Mouse (Mus musculus): ENCODE data around the gene Diablo. TPM values are rescaled to one million over a fixed set of nuclear protein-coding genes. Genes with fewer than 3 reads are reported as not detected.

Gene Diablo
- polyA plus RNA-seq, 1 experiment from 2014 or later, result 105 TPM

- Histone ChIP-seq H3K27me3 (ENCODE audit: control insufficient read depth, insufficient read depth, low read length) (no peaks in the 10 kb centered on the region; the same call in 1 of the 2 replicates), H3K9ac (ENCODE audit: low read length) (no peak overlapping the region), H3K4me3 (ENCODE audit: low read length) (no peak overlapping the region), H3K4me1 (ENCODE audit: control insufficient read depth, insufficient read depth, low read length) (peaks cover 5% of the 10 kb centered on the region; the same call in 1 of the 2 replicates), H3K9me3 (replicated peaks; ENCODE audit: control insufficient read depth, low read length) (no peaks in the 10 kb centered on the region), H3K36me3 (ENCODE audit: control insufficient read depth, insufficient read depth) (no peaks in the 10 kb centered on the region), H3K27ac (ENCODE audit: low read length) (no peak overlapping the region), H3K4me2 (ENCODE audit: low read depth, low read length) (no peak overlapping the region)
- WGBS, result 72% methylated on average over 11 of the region's 11 CpGs
- no peak for ATAC-seq (replicated peaks; ENCODE audit: extremely low read depth, insufficient read depth, low FRiP score)
These were observed 36.1 kb downstream of the Diablo start for GRCm38 (mm10) chr5:123487659-123488395.

- ATAC-seq (replicated peaks; ENCODE audit: extremely low read depth, insufficient read depth, low FRiP score), result no peak
- Histone ChIP-seq H3K27ac (ENCODE audit: low read length) (no peak overlapping the region), H3K27me3 (ENCODE audit: control insufficient read depth, insufficient read depth, low read length) (no peaks in the 10 kb centered on the region), H3K9ac (ENCODE audit: low read length) (no peak overlapping the region), H3K4me3 (ENCODE audit: low read length) (no peak overlapping the region), H3K4me1 (ENCODE audit: control insufficient read depth, insufficient read depth, low read length) (peaks cover 7% of the 10 kb centered on the region; the same call in 1 of the 2 replicates), H3K4me2 (ENCODE audit: low read depth, low read length) (no peak overlapping the region), H3K36me3 (ENCODE audit: control insufficient read depth, insufficient read depth) (no peaks in the 10 kb centered on the region), H3K9me3 (replicated peaks; ENCODE audit: control insufficient read depth, low read length) (no peaks in the 10 kb centered on the region)
- 82% methylated on average over 5 of the region's 5 CpGs for WGBS
These were observed 50.2 kb downstream of the Diablo start for GRCm38 (mm10) chr5:123473817-123474216.

DNA sequence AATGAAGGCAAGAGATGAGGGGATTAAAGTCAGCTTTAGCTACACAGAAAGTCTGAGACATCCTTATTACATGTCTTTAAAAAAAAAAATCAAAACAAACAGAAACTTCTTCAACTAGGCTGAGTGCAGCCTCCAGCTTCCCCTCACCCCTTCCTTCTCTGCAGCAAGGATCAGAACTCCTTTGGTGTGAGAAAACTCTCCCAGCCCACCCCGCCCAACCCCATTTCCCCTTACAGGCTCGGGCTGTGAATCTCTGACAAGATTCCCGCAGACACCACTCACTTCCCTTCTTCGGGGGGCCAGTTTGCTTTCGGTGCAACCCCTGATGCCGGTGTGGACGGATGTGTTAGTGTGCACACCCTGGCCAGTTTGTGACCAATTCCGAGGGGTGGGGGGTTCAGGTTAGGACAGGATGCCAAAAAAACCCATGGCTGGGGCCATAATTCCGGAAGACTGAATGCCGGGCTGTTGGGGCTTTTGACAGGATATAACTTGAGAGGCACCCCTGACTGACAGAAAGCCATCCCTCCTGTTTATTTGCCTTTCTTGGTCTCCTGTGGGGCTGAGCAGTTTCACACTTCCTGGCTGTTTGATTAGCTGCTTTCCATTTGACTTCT is 53.1 kb downstream of the Diablo start:
- 10% methylated on average over 10 of the region's 10 CpGs for WGBS
- no peaks in the 10 kb centered on the region for H3K27me3 ChIP-seq (ENCODE audit: control insufficient read depth, insufficient read depth, low read length)
- H3K4me2 ChIP-seq (ENCODE audit: low read depth, low read length), result peak overlapping the region; percentile 56
- peak overlapping the region; percentile 46; the same call in 1 of the 2 replicates for H3K9ac ChIP-seq (ENCODE audit: low read length)
- H3K9me3 ChIP-seq (replicated peaks; ENCODE audit: control insufficient read depth, low read length), result no peaks in the 10 kb centered on the region
- no peaks in the 10 kb centered on the region for H3K36me3 ChIP-seq (ENCODE audit: control insufficient read depth, insufficient read depth)
- H3K4me1 ChIP-seq (ENCODE audit: control insufficient read depth, insufficient read depth, low read length), result peaks cover 7% of the 10 kb centered on the region; the same call in 1 of the 2 replicates
- H3K27ac ChIP-seq (ENCODE audit: low read length), result 0 out of 2 replicates have a peak overlapping the region, but pooled peaks have one; percentile 29
- ATAC-seq (replicated peaks; ENCODE audit: extremely low read depth, insufficient read depth, low FRiP score), result no peak
- peak overlapping the region; percentile 40 for H3K4me3 ChIP-seq (ENCODE audit: low read length)

DNA sequence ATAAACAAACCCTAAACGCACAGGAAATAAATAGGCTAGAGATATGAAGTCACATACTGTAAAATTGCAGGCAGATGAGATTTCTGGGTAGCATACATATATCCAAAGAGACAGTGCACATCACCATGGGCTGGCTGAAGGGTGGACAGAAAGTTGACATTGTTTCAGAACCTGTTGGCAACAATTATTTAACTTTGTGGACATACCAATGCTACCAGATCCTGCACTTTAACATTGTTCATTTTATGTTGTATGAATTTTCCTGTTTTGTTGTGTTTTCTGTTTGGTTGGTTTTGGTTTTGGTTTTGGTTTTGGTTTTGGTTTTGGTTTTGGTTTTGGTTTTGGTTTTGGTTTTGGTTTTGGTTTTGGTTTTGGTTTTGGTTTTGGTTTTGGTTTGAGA is 59.3 kb downstream of the Diablo start:
- H3K4me2 ChIP-seq (ENCODE audit: low read depth, low read length), result no peak overlapping the region
- no peak for ATAC-seq (replicated peaks; ENCODE audit: extremely low read depth, insufficient read depth, low FRiP score)
- no peaks in the 10 kb centered on the region for H3K36me3 ChIP-seq (ENCODE audit: control insufficient read depth, insufficient read depth)
- no peak overlapping the region for H3K9ac ChIP-seq (ENCODE audit: low read length)
- H3K27ac ChIP-seq (ENCODE audit: low read length), result no peak overlapping the region
- WGBS, result 98% methylated on average over 1 of the region's 1 CpGs
- H3K9me3 ChIP-seq (replicated peaks; ENCODE audit: control insufficient read depth, low read length), result no peaks in the 10 kb centered on the region
- no peaks in the 10 kb centered on the region for H3K4me1 ChIP-seq (ENCODE audit: control insufficient read depth, insufficient read depth, low read length)
- H3K27me3 ChIP-seq (ENCODE audit: control insufficient read depth, insufficient read depth, low read length), result no peaks in the 10 kb centered on the region
- no peak overlapping the region for H3K4me3 ChIP-seq (ENCODE audit: low read length)

- H3K27ac ChIP-seq (ENCODE audit: low read length), result no peak overlapping the region
- H3K4me2 ChIP-seq (ENCODE audit: low read depth, low read length), result no peak overlapping the region
- ATAC-seq (replicated peaks; ENCODE audit: extremely low read depth, insufficient read depth, low FRiP score), result no peak
- WGBS, result 46% methylated on average over 5 of the region's 5 CpGs
- no peaks in the 10 kb centered on the region for H3K9me3 ChIP-seq (replicated peaks; ENCODE audit: control insufficient read depth, low read length)
- H3K9ac ChIP-seq (ENCODE audit: low read length), result no peak overlapping the region
- no peaks in the 10 kb centered on the region for H3K27me3 ChIP-seq (ENCODE audit: control insufficient read depth, insufficient read depth, low read length)
- H3K4me1 ChIP-seq (ENCODE audit: control insufficient read depth, insufficient read depth, low read length), result no peaks in the 10 kb centered on the region
- H3K36me3 ChIP-seq (ENCODE audit: control insufficient read depth, insufficient read depth), result no peaks in the 10 kb centered on the region
- no peak overlapping the region for H3K4me3 ChIP-seq (ENCODE audit: low read length)
These were observed 62.6 kb downstream of the Diablo start for GRCm38 (mm10) chr5:123461420-123461819.

Small RNA genes within 50 kb of the gene (microRNA-seq; reads per million reads assigned to microRNA genes)
- not detected for gene Mir7647

Other genes with a start within 250 kb of the Diablo start
- 14.8 and 15.5 TPM in 2 replicates for gene Bcl7a, start 180.3 kb downstream of the Diablo start, polyA plus RNA-seq (2015; fragmentation: Nextera tagmentation; extraction: Ambion mirVana)
- gene Mlxip, start 129.4 kb downstream of the Diablo start, polyA plus RNA-seq (2015; fragmentation: Nextera tagmentation; extraction: Ambion mirVana), result 12.3 and 12.4 TPM in 2 replicates
- 0.07 and 0.09 TPM in 2 replicates for gene Lrrc43, start 34.9 kb downstream of the Diablo start, polyA plus RNA-seq (2015; fragmentation: Nextera tagmentation; extraction: Ambion mirVana)
- not detected in 2 replicates for gene Il31, start 34.7 kb downstream of the Diablo start, polyA plus RNA-seq (2015; fragmentation: Nextera tagmentation; extraction: Ambion mirVana)
- gene B3gnt4, start 13.7 kb downstream of the Diablo start, polyA plus RNA-seq (2015; fragmentation: Nextera tagmentation; extraction: Ambion mirVana), result 0.11 and 0.17 TPM in 2 replicates
- gene Gm49027, start 1.3 kb upstream of the Diablo start, polyA plus RNA-seq (2015; fragmentation: Nextera tagmentation; extraction: Ambion mirVana), result 0.09 and 0.34 TPM in 2 replicates
- 21.5 and 26.3 TPM in 2 replicates for gene Vps33a, start 48.9 kb upstream of the Diablo start, polyA plus RNA-seq (2015; fragmentation: Nextera tagmentation; extraction: Ambion mirVana)
- 53.1 and 54.0 TPM in 2 replicates for gene Clip1, start 160.4 kb upstream of the Diablo start, polyA plus RNA-seq (2015; fragmentation: Nextera tagmentation; extraction: Ambion mirVana)
- gene Zcchc8, start 196.9 kb upstream of the Diablo start, polyA plus RNA-seq (2015; fragmentation: Nextera tagmentation; extraction: Ambion mirVana), result 53.5 and 58.5 TPM in 2 replicates
- gene Rsrc2, start 225.2 kb upstream of the Diablo start, polyA plus RNA-seq (2015; fragmentation: Nextera tagmentation; extraction: Ambion mirVana), result 70.6 and 83.9 TPM in 2 replicates
- 16.4 and 17.8 TPM in 2 replicates for gene Kntc1, start 225.5 kb upstream of the Diablo start, polyA plus RNA-seq (2015; fragmentation: Nextera tagmentation; extraction: Ambion mirVana)

Data from heart, embryonic 16.5 days (tissue).